Mouse (Mus musculus) activated CD4-positive, CD25-positive, alpha-beta regulatory T cell (primary cell): ENCODE results near the gene Spsb3. TPM values are rescaled to one million over a fixed set of nuclear protein-coding genes. Genes with fewer than 3 reads are reported as not detected.

Experiments
- polyA plus RNA-seq, 2 experiments: library from polyadenylated mRNA; unstranded; fragments of 100-300 nt; shearing (Covaris generic); gene quantifications; one replicate each; pipeline ENCODE4 v1.2.1; 2017

The Spsb3 gene
- polyA plus RNA-seq = 10 to 100 TPM; 55.8 to 76.0 TPM

GRCm38 (mm10) chr17:24886134-24886931, at the start of gene Spsb3, which contains the start of gene Nubp2:
Spsb3 (plus strand) TSS chr17:24886643.
Nubp2 (minus strand) TSS chr17:24886349.

GRCm38 (mm10) chr17:24839842-24840241, 46.6 kb upstream of the Spsb3 start, which contains the start of gene Hagh:
Hagh (plus strand) TSS chr17:24840143.

GRCm38 (mm10) chr17:24850065-24850772, 36.2 kb upstream of the Spsb3 start, which contains the start of gene Fahd1:
Fahd1 (minus strand) TSS chr17:24850364.

GRCm38 (mm10) chr17:24865776-24866175, 20.7 kb upstream of the Spsb3 start, which contains the start of gene Igfals:
Igfals (plus strand) TSS chr17:24865997.

GRCm38 (mm10) chr17:24894995-24895547, 8.6 kb downstream of the Spsb3 start, which contains the start of the genes Eme2 and Mrps34:
Eme2 (minus strand) TSS chr17:24895087.
Mrps34 (plus strand) TSS chr17:24895116.

GRCm38 (mm10) chr17:24896241-24896992, 10.0 kb downstream of the Spsb3 start, which contains the start of gene Nme3:
Nme3 (plus strand) TSS chr17:24896500.

GRCm38 (mm10) chr17:24936259-24937237, 50.1 kb downstream of the Spsb3 start, which contains the start of gene Mapk8ip3:
Mapk8ip3 (minus strand) TSS chr17:24936977.

Other genes with a start within 250 kb of the Spsb3 start
- gene Slc9a3r2, start 236.3 kb upstream of the Spsb3 start, polyA plus RNA-seq = under 1 TPM in 1 of 2 experiments, not detected in 1; 0.45 TPM
- under 1 TPM in 1 of 2 experiments, not detected in 1; 0.35 TPM for gene Npw, start 228.2 kb upstream of the Spsb3 start, polyA plus RNA-seq
- gene Zfp598, start 217.0 kb upstream of the Spsb3 start, polyA plus RNA-seq = 10 to 100 TPM; 14.7 to 16.2 TPM
- 1 to 10 TPM in 1 of 2 experiments, under 1 TPM in 1; 0.92 to 1.0 TPM for gene Syngr3, start 196.7 kb upstream of the Spsb3 start, polyA plus RNA-seq
- 10 to 100 TPM; 34.1 to 41.6 TPM for gene Gfer, start 190.5 kb upstream of the Spsb3 start, polyA plus RNA-seq
- gene Noxo1, start 190.4 kb upstream of the Spsb3 start, polyA plus RNA-seq = 1 to 10 TPM; 1.3 to 1.4 TPM
- 10 to 100 TPM; 50.5 to 56.8 TPM for gene Tbl3, start 179.0 kb upstream of the Spsb3 start, polyA plus RNA-seq
- gene Rnf151, start 168.6 kb upstream of the Spsb3 start, polyA plus RNA-seq = under 1 TPM; 0.18 to 0.50 TPM
- 1,000 to 10,000 TPM in 1 of 2 experiments, 100 to 1,000 TPM in 1; 636 to 1,022 TPM for gene Rps2, start 168.5 kb upstream of the Spsb3 start, polyA plus RNA-seq
- gene Ndufb10, start 162.2 kb upstream of the Spsb3 start, polyA plus RNA-seq = 100 to 1,000 TPM; 191 to 287 TPM
- under 1 TPM; 0.16 to 0.18 TPM for gene Rpl3l, start 158.8 kb upstream of the Spsb3 start, polyA plus RNA-seq
- 10 to 100 TPM; 20.5 to 22.6 TPM for gene Msrb1, start 150.0 kb upstream of the Spsb3 start, polyA plus RNA-seq
- gene Hs3st6, start 133.7 kb upstream of the Spsb3 start, polyA plus RNA-seq = not detected
- gene Meiob, start 82.4 kb upstream of the Spsb3 start, polyA plus RNA-seq = not detected
- 10 to 100 TPM; 31.4 to 43.7 TPM for gene Hagh, start 46.5 kb upstream of the Spsb3 start, polyA plus RNA-seq
- gene Fahd1, start 36.3 kb upstream of the Spsb3 start, polyA plus RNA-seq = 1 to 10 TPM; 2.1 to 2.5 TPM
- gene Igfals, start 20.6 kb upstream of the Spsb3 start, polyA plus RNA-seq = not detected
- 100 to 1,000 TPM; 110 to 137 TPM for gene Nubp2, start 294 bp upstream of the Spsb3 start, polyA plus RNA-seq
- gene Eme2, start 8.4 kb downstream of the Spsb3 start, polyA plus RNA-seq = 10 to 100 TPM; 35.1 to 39.1 TPM
- 100 to 1,000 TPM in 1 of 2 experiments, 10 to 100 TPM in 1; 86.5 to 135 TPM for gene Mrps34, start 8.5 kb downstream of the Spsb3 start, polyA plus RNA-seq
- gene Nme3, start 9.9 kb downstream of the Spsb3 start, polyA plus RNA-seq = 10 to 100 TPM; 51.3 to 58.1 TPM
- 10 to 100 TPM; 30.5 to 33.8 TPM for gene Mapk8ip3, start 50.3 kb downstream of the Spsb3 start, polyA plus RNA-seq
- 10 to 100 TPM; 29.2 to 35.8 TPM for gene Jpt2, start 74.0 kb downstream of the Spsb3 start, polyA plus RNA-seq
- 10 to 100 TPM in 1 of 2 experiments, 1 to 10 TPM in 1; 7.4 to 11.0 TPM for gene Cramp1l, start 129.1 kb downstream of the Spsb3 start, polyA plus RNA-seq
- gene Ift140, start 129.4 kb downstream of the Spsb3 start, polyA plus RNA-seq = 10 to 100 TPM; 13.6 to 14.1 TPM
- gene Tmem204, start 196.9 kb downstream of the Spsb3 start, polyA plus RNA-seq = 1 to 10 TPM in 1 of 2 experiments, under 1 TPM in 1; 0.91 to 1.0 TPM
- gene Telo2, start 229.3 kb downstream of the Spsb3 start, polyA plus RNA-seq = 10 to 100 TPM; 18.6 to 21.5 TPM
- under 1 TPM in 1 of 2 experiments, not detected in 1; 0.33 TPM for gene Ptx4, start 234.1 kb downstream of the Spsb3 start, polyA plus RNA-seq
- 10 to 100 TPM; 26.5 to 27.8 TPM for gene Clcn7, start 246.7 kb downstream of the Spsb3 start, polyA plus RNA-seq